Mouse (Mus musculus) cerebellum, adult 8-10 months (tissue): ENCODE measurements at regions not wholly inside any gene's neighbourhood (a gene's known extent, or its start where the extent isn't known, plus 50 kb on each side); places are given as distances from the start of the nearest gene placed in this dataset.
"Not testable (repeated sequence)": the region's sequence is repeated elsewhere in the genome, so short reads cannot be mapped to it uniquely, and the experiment has no call there.

ENCODE experiments used
- DNase-seq: peaks from one replicate; pipeline ENCODE4 v3.0.0; 2022

GRCm38 (mm10) chr3:147795116-147795515 is 942.9 kb downstream of the Ttll7 start:
- DNase-seq, result no peak

DNA sequence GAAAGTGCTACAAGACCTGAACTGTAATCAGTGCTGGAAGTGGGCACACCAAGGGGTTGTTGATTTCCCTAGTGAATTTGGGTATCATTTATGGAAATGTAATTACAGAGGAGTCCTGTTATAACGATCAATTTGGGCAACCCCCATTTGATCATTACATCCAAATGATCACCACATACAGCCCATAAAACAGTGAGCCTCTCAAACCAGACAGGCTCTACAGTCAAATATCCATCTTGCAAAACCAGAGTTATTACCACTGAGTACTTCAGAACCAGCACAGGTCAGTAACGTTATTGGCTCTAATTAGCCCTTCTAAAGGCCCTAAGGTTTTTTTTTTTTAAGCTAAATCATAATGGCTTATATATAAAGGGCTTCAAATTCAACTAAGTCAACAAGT is 934.4 kb downstream of the Ttll7 start:
- DNase-seq, result no peak

DNA sequence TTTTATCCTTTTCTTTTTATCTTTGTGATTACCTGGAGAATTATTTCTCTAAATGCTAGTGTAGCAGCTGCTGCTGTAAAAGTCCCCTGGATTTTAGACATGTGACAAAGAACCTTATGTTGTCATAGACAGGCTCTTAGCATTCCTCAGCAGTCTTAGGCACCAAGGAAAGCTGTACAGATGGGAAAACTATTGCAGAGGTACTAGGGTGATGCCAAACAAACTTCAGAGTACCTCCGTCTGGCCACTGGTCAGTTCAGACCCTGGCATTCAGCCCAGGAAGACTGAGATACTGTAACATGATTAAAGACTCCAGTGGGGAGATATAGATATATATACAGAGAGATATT is 898.6 kb downstream of the Ttll7 start:
- no peak for DNase-seq

DNA sequence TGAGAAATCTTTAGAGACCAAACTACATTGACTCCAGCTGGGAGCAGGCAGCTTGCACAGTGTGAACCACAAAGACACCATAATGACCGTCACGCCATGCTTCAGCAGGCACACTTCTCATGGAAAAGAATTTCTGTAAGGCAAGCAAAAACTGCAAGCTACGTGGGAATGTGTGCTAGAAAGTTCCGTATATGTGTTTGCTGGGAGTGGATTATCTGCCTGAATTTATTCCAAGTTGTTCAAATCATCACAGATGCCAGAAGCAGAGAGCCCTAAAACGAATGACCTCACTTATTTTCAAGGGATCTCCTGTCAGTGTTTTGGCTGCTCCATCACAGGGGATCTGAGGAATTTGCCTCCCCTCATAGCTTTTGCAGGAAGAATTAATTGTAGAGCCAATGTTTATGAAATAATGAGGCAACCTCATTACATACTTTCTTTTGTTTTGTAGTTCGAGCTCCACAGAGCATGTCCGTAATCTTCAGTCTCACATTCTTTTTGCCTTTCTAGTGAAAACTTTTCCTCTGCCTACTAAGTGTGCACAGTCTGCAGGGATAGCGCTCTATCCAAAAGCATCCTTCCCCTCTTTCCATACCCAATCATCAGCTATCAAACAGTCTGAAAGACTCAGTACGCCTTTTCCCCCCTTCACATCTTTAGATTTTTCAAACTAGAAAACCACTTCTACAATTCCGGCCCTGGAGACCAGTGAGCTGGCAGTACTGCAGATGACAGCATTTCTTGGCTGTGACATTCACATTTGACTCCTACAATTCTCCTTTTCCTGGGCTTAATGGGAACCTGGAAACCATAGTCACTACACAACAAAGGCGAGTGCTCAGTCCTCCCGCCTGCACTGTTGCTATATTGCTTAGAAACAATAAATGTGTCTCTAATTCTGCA is 898.0 kb downstream of the Ttll7 start:
- DNase-seq, result no peak

DNA sequence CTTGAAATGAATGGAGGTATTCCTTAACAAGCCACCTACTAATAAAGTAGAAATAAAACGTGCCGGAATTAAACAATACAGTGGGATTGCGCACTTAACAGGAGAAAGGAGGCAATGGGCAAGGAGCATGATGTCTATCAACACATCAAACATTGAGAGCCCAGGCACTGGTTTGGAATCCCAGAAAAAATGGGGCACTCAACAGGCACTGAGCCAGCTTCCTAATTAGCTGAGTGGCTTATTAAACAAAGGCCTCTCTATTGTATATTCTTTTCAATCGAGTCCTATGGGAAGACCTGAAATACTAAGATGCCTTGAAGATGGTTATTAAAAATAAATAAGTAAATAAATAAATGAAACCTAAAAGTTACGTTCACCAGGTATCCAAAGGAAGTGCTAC is 897.3 kb downstream of the Ttll7 start:
- no peak for DNase-seq

DNA sequence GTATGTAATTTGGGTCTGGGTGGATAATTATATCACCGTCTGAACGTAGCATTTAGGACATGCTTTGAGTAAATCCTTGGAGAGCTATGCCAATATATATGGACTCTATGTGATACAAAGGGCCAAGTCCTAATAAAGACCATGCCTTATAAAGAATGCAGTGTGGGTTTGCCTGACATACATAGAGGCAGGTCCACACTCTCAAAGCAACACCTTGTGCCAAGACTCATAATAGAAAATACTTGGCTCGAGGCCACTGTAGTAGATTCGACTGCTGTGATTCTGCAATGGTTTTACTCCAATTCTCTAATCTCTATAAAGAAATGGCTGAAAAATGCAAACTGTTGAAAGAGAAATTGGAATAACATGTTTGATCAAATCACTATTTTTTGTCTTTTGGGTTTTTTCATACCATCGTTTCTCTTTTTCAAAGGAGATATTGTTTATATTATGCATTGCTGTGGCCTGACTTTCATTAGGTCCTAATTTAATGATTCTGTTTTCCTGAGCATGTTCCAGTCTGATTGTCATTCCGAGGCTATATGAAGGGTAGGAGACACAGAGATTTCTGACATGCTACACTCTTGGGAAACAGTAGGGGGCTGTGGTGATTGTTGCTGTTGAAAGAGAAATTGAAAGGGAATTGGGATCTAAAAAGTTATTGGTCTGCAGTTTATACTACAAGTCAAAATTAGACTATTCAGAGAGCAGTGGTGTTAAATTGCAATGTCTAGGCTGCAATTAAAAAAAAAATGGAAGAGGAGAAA is 884.7 kb downstream of the Ttll7 start:
- DNase-seq, result no peak

GRCm38 (mm10) chr3:147716391-147716790 is 864.2 kb downstream of the Ttll7 start:
- DNase-seq, result no peak

DNA sequence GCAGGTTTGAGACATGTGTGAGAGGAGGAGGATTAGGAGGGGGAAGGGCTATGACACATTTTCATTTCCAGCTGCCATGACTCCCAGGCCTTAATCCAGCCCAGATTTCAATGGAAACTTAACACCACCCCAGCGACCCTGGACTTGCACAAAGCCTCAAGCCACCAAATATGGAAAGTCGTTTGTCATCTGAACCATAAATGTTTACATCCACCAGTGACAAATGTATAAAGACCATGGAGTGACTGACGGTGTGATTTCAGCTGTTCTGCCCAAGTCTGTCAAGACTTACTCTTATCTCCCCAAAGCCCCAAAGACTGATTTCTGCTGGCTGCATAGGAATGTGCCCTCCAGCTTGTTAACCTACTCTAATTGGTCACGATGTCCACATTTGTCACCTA is 855.2 kb downstream of the Ttll7 start:
- DNase-seq, result no peak

DNA sequence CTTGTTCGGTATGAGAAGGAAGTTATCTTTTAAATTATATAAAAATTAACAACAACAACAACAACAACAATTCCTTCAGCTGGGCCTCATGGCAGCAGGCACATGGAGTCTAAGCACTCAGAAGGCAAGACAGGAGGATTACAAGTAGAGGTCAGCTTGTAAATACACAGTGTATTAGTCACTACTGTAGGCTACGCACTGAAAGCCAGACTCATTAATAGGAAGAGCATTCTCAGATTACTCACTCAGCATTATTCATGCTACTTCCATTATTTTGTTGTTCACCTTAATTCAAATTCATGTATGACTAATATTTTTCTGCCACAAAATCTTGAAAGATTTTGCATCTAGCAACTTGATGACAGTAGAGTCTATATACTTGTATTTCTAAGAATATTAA is 831.6 kb downstream of the Ttll7 start:
- DNase-seq, result no peak

DNA sequence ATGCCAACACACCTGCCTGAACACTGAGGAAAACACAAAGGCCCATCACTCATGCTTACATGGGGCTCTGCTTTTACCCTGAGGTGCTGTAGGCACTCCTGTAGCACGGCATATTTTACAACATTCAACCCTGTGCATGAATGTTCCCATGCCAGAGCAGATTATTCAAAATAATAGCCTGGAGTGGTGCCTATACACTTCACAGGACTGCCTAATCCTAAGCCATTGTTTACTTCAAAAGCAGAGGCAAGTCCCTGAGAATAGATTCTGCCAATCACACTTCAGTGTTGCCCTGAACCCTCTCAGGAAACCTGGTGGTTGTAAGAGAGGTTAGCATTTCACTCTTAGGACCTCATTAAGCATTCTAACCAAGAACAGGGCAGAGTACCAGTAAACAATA is 828.1 kb downstream of the Ttll7 start:
- DNase-seq, result no peak

- DNase-seq, result no peak
These were observed 810.4 kb downstream of the Ttll7 start for GRCm38 (mm10) chr3:147662572-147662971.

- DNase-seq, result no peak
These were observed 800.7 kb downstream of the Ttll7 start for GRCm38 (mm10) chr3:147652849-147653248.

- DNase-seq, result not testable (repeated sequence)
These were observed 783.3 kb downstream of the Ttll7 start for GRCm38 (mm10) chr3:147635486-147635885.

DNA sequence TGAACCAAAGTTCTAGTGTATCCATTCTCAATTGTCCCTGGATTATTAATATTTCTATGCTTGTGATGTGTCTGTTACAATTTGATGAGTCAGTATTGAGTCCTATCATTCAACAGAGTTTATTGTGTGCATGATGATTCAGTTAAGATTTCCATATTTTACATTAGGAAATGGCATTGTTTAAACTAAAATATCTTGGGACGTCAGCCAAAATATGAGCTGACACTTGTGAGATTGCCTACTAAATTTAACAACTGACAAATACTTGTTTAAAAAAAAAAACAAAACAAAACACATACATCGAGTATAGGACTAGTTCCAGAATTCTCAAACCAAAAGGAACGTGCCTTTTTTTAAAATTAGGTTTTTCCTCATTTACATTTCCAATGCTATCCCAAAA is 779.0 kb downstream of the Ttll7 start:
- no peak for DNase-seq

- no peak for DNase-seq
These were observed 731.6 kb downstream of the Ttll7 start for GRCm38 (mm10) chr3:147583697-147584315.

DNA sequence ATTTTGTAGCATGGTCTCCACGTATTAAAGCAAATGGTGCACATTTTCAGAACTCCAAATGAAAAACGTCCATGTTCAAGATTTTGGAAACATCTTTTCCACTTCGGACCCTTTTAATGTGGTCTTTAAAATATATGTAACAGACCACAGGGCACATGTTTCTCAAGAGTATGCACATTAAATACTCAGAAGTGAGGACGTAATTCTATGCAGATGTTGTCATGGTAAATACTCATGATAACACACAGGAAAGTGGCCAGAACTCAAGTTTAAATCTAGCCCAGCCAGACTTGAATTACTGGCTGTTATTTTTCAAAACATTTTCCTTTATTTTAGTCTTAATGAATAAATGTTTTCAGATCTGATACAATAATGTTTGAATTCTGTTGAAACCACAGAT is 719.7 kb downstream of the Ttll7 start:
- DNase-seq, result no peak

DNA sequence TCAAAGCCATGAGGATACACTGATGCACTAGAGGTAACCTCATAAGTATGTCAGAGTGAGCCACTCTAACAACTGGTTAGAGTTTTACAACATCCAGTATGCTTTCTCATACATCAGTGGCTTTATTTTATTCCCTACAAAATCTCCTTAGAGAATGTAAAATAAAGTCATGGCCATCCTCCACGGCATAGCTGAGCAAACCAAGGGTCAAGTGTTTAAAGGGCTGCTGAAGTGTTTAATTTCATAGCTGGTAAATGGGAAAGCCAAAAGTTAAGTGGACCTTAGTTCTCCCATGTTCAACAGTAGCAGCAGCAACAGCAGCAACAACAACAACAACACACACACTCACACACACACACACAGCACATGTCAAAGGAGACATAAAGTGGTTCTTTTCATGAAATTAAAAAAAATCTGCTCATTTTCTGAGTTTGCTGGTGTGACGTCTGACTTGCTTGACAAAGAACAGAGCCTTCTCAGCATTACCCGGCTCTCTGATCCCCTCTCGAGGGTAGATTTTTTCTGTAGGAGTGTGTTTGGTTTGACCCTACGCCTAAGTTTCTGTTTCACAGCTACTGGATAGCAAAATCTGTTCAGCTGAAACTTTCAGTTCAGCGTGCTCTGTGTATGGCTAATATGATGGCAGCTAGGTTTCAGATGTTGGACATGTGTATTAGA is 693.3 kb downstream of the Ttll7 start:
- DNase-seq, result no peak

DNA sequence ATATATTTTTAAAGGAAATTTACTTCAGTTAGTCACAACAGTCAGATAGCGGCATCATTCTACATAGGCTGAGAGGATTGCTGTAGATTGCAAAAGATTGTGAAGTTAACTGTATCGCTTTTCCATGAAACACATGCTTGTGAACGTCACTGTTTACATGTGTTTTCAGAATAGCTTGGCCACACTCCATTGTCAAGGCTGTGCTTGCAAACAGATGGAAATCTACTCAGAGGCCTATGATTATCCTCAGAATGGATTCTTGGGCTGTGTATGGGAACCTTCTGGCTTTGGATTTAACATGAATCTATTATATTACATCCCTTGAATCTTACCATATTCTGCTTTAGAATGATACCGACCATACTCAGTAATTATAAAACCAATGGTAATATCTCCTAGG is 690.1 kb downstream of the Ttll7 start:
- DNase-seq, result no peak

DNA sequence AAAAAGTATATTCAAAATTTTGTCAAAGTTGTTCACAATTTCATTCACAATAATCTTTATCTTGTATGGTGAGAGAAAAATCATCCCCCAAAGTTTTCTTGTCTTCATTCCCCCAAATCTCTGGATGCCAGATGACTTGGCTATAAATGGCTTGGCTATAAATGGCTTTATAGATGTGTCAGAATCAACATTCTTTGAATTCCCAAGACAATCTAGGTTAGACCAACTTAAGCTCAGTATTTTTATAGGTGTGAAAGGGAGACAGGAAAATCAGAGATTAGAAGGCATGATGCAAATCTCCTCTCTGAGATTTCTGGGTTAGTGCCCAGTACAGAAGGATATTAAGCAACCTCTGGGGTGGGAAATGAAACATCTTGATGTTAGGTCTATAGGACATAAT is 685.4 kb downstream of the Ttll7 start:
- no peak for DNase-seq

- no peak for DNase-seq
These were observed 680.0 kb downstream of the Ttll7 start for GRCm38 (mm10) chr3:147532196-147532595.

DNA sequence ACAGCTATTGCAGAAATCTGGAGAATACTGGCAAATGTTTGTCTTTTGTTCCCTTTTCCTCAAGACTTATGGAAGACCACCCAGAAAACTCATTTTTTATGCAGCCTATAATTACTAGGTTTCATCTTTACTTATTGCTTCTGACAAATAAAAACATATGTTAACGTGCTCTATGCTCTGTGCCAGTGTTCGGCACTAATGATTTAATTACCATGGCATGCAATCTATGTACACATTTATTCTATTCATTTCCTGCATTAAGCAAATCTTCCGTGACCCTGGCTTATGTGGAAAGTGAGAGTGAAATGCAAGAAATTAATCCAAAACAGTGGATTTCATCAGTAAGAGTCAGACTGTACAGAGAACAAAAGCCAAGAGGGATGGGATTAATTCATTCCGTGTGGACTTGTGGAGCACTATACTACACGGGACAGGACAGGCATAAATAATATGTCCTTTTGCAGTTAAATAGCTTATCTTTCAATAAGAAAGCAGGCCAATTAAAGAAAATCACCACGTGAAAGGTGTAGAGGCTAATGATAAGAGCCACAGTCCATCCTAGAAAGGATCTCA is 679.5 kb downstream of the Ttll7 start:
- no peak for DNase-seq
